Mouse (Mus musculus): ENCODE data around the gene Zfp607a.
"Not testable (repeated sequence)": the region's sequence is repeated elsewhere in the genome, so short reads cannot be mapped to it uniquely, and the experiment has no call there.

- TF ChIP-seq POLR2A (IDR thresholded peaks at IDR 0.05; ENCODE audit: borderline replicate concordance, extremely low read depth, insufficient read depth, insufficient read length, poor library complexity, severe bottlenecking); CTCF (IDR thresholded peaks at IDR 0.05; ENCODE audit: borderline replicate concordance, extremely low read depth, insufficient read depth, insufficient read length): not testable (repeated sequence)
Observed at GRCm38 (mm10) chr7:27910952-27911351, 53.6 kb downstream of the Zfp607a start.
